Mouse (Mus musculus) CH12.LX (cell line): ENCODE measurements at regions not wholly inside any gene's neighbourhood (a gene's known extent, or its start where the extent isn't known, plus 50 kb on each side); places are given as distances from the start of the nearest gene placed in this dataset.

Experiments used
- DNase-seq: peaks from one replicate; pipeline ENCODE4 v3.0.0-alpha.2; 2013; ENCODE audit errors: extremely low read depth
- H3K27ac ChIP-seq: 2 replicates; pipeline ENCODE4 v1.5.1; 2012; ENCODE audit warnings: low read depth, mild to moderate bottlenecking, control low read depth, moderate library complexity; ENCODE audit not compliant: insufficient read depth
- H3K27me3 ChIP-seq: replicated peaks from 2 replicates; pipeline ENCODE3; 2012; ENCODE audit warnings: inconsistent platforms
- H3K36me3 ChIP-seq, 2 experiments: replicated peaks in 1 of 2; 2 replicates each; pipeline versions ENCODE3 to v1.6.1; 2012; ENCODE audit warnings: inconsistent platforms in 1 of 2, low read length in 1 of 2, mild to moderate bottlenecking in 1 of 2, mixed read lengths in 1 of 2, moderate library complexity in 1 of 2; ENCODE audit not compliant: control insufficient read depth in 1 of 2, insufficient read depth in 1 of 2
- H3K4me1 ChIP-seq, 2 experiments: 2 replicates each; pipeline ENCODE4 v1.6.1; 2012; ENCODE audit warnings: inconsistent platforms in 1 of 2, moderate library complexity in 1 of 2; ENCODE audit not compliant: insufficient read depth in 2 of 2, control insufficient read depth in 1 of 2
- H3K4me2 ChIP-seq: 2 replicates; pipeline ENCODE4 v1.6.1; 2012; ENCODE audit warnings: low read depth, mild to moderate bottlenecking, control low read depth; ENCODE audit not compliant: poor library complexity, insufficient read depth, severe bottlenecking
- H3K4me3 ChIP-seq, 3 experiments: fragments of 150-350 bp in 1 of 3; sonication (generic) in 1 of 3; replicated peaks in 1 of 3; 2 replicates each; pipeline versions ENCODE3 to v1.5.1; 2011 to 2012; ENCODE audit warnings: low read depth in 2 of 3, low read length in 2 of 3, mild to moderate bottlenecking in 2 of 3, moderate library complexity in 2 of 3, control low read depth in 1 of 3, improper control_type of control experiment in 1 of 3, inconsistent platforms in 1 of 3, mixed read lengths in 1 of 3; ENCODE audit not compliant: poor library complexity in 1 of 3
- H3K79me2 ChIP-seq: replicated peaks from 2 replicates; pipeline ENCODE4 v1.6.1; 2012; ENCODE audit warnings: mild to moderate bottlenecking, moderate library complexity; ENCODE audit not compliant: control insufficient read depth, poor library complexity, insufficient read depth, severe bottlenecking; ENCODE audit errors: extremely low read depth
- H3K9ac ChIP-seq: 2 replicates; pipeline ENCODE4 v1.6.1; 2012; ENCODE audit warnings: low read depth, mild to moderate bottlenecking, control low read depth, moderate library complexity; ENCODE audit not compliant: insufficient read depth
- H3K9me3 ChIP-seq: replicated peaks from 2 replicates; pipeline ENCODE3; 2012; ENCODE audit warnings: low read length, inconsistent platforms, mixed read lengths
- CTCF ChIP-seq, 2 experiments: IDR thresholded peaks in 1 of 2; conservative IDR thresholded peaks in 1 of 2; 2 replicates each; pipeline ENCODE4 v1.5.1; 2011 to 2012; ENCODE audit warnings: low read depth in 2 of 2, low read length in 2 of 2, improper control_type of control experiment in 1 of 2, inconsistent platforms in 1 of 2, mild to moderate bottlenecking in 1 of 2, moderate library complexity in 1 of 2
- ELF1 ChIP-seq: IDR thresholded peaks from 2 replicates; pipeline ENCODE4 v1.6.1; 2014; ENCODE audit warnings: low read depth, mild to moderate bottlenecking, inconsistent platforms, low read length, improper control_type of control experiment
- ETS1 ChIP-seq: conservative IDR thresholded peaks from 2 replicates; pipeline ENCODE4 v1.6.1; 2012; ENCODE audit warnings: low read depth, mild to moderate bottlenecking, inconsistent platforms, low read length, improper control_type of control experiment, moderate library complexity
- KAT2A ChIP-seq: IDR thresholded peaks from 2 replicates; pipeline ENCODE4 v1.6.1; 2012; ENCODE audit warnings: low read length, improper control_type of control experiment, inconsistent platforms; ENCODE audit not compliant: insufficient replicate concordance
- MAZ ChIP-seq: IDR thresholded peaks from 2 replicates; pipeline ENCODE4 v1.6.1; 2012; ENCODE audit warnings: low read depth, mild to moderate bottlenecking, inconsistent platforms, low read length, improper control_type of control experiment, moderate library complexity
- MEF2A ChIP-seq: IDR thresholded peaks from 2 replicates; pipeline ENCODE4 v1.6.1; 2014; ENCODE audit warnings: low read depth, mild to moderate bottlenecking, inconsistent platforms, low read length, improper control_type of control experiment, borderline replicate concordance
- RAD21 ChIP-seq: IDR thresholded peaks from 2 replicates; pipeline ENCODE4 v1.6.1; 2011; ENCODE audit warnings: low read depth, mild to moderate bottlenecking, low read length, improper control_type of control experiment, moderate library complexity
- SMC3 ChIP-seq: IDR thresholded peaks from 2 replicates; pipeline ENCODE4 v1.6.1; 2011; ENCODE audit warnings: low read depth, low read length, improper control_type of control experiment
- UBTF ChIP-seq: IDR thresholded peaks from 2 replicates; pipeline ENCODE4 v1.6.1; 2012; ENCODE audit warnings: low read depth, mild to moderate bottlenecking, inconsistent platforms, low read length, improper control_type of control experiment, moderate library complexity
- USF1 ChIP-seq: IDR thresholded peaks from 2 replicates; pipeline ENCODE4 v1.6.1; 2014; ENCODE audit warnings: low read depth, mild to moderate bottlenecking, inconsistent platforms, low read length, improper control_type of control experiment
- dilution Hi-C: fragments of 300-500 bp; cut with MboI; formaldehyde crosslinking; loops from 2 replicates; pipeline ENCODE4 v1.14.3; 2020; ENCODE audit warnings: low sequenced_read_pairs; ENCODE audit not compliant: extremely low pct_unique_long_range_greater_than_20kb, extremely low pct_ligation_motif_present
- in situ Hi-C: fragments of 300-500 bp; cut with MboI; formaldehyde crosslinking; loops from 3 replicates; pipeline ENCODE4 v1.14.3; 2019; ENCODE audit warnings: low sequenced_read_pairs, low pct_ligation_motif_present, low pct_unique_long_range_greater_than_20kb, mixed read lengths

- Histone ChIP-seq H3K9me3 (no peaks in the 10 kb centered on the region), H3K27me3 (no peaks in the 10 kb centered on the region), H3K27ac (no peak overlapping the region)
- in situ Hi-C loops: no loop called here
- TF ChIP-seq KAT2A: no peak
- no peak for TF ChIP-seq USF1
- TF ChIP-seq MEF2A: 0 out of 2 replicates have a peak, but pooled peaks have one; percentile 47
- TF ChIP-seq, all 38 proteins: peak for 1
- no peak overlapping the region for H3K4me2 ChIP-seq
- H3K36me3 ChIP-seq: no peaks in the 10 kb centered on the region
- dilution Hi-C loops: no loop called here
- H3K9ac ChIP-seq: no peak overlapping the region
- H3K4me1 ChIP-seq: peaks cover 12 to 22% of the 10 kb centered on the region in 2 experiments
- no peaks in the 10 kb centered on the region for H3K79me2 ChIP-seq
- H3K4me3 ChIP-seq: no peak overlapping the region
- DNase-seq: no peak
Measured at GRCm38 (mm10) chr16:22719791-22720190, 62.8 kb upstream of the Dgkg start.

- Histone ChIP-seq H3K27ac (no peak overlapping the region), H3K4me3 (no peak overlapping the region), H3K4me2 (no peak overlapping the region), H3K36me3 (no peaks in the 10 kb centered on the region), H3K9me3 (no peaks in the 10 kb centered on the region), H3K79me2 (no peaks in the 10 kb centered on the region), H3K27me3 (no peaks in the 10 kb centered on the region), H3K9ac (no peak overlapping the region), H3K4me1 (peaks cover 12 to 22% of the 10 kb centered on the region in 2 experiments)
- dilution Hi-C loops: no loop called here
- DNase-seq: no peak
- in situ Hi-C loops: no loop called here
- peak; percentile 47 to 68; a peak in 3 of 4 replicates for TF ChIP-seq CTCF (conservative IDR thresholded peaks at IDR 0.05 in 1 of 2, IDR thresholded peaks at IDR 0.05 in 1 of 2; ENCODE audit: low read depth in 2 of 2, low read length in 2 of 2)
- peak; percentile 78 for TF ChIP-seq MAZ
- TF ChIP-seq RAD21: peak; percentile 46
- peak; percentile 56 for TF ChIP-seq SMC3
- TF ChIP-seq ELF1: no peak
Measured at GRCm38 (mm10) chr16:22719304-22719703, 62.3 kb upstream of the Dgkg start.

- peak; percentile 34 for DNase-seq
- Histone ChIP-seq H3K4me1 (peaks cover 12 to 22% of the 10 kb centered on the region in 2 experiments), H3K9ac (no peak overlapping the region), H3K27me3 (no peaks in the 10 kb centered on the region), H3K4me3 (no peak overlapping the region), H3K9me3 (no peaks in the 10 kb centered on the region), H3K27ac (no peak overlapping the region), H3K4me2 (no peak overlapping the region), H3K79me2 (no peaks in the 10 kb centered on the region), H3K36me3 (no peaks in the 10 kb centered on the region)
- in situ Hi-C loops: no loop called here
- dilution Hi-C loops: no loop called here
- TF ChIP-seq ETS1 (no peak), CTCF (conservative IDR thresholded peaks at IDR 0.05 in 1 of 2, IDR thresholded peaks at IDR 0.05 in 1 of 2; ENCODE audit: low read depth in 2 of 2, low read length in 2 of 2) (peak; percentile 62 to 63; a peak in 3 of 4 replicates), UBTF (no peak), SMC3 (peak; percentile 37), RAD21 (peak; percentile 40)
Measured at GRCm38 (mm10) chr16:22717462-22717861, 60.4 kb upstream of the Dgkg start.
